Mouse (Mus musculus) embryonic facial prominence, embryonic 12.5 days (tissue): Measurements from ENCODE around the gene Hoxc4. TPM values are rescaled to one million over a fixed set of nuclear protein-coding genes. Genes with fewer than 3 reads are reported as not detected.
A peak's percentile ranks its signal among the peaks of the same experiment; 100 is the strongest.

Source experiments
- ATAC-seq: fragments of 200-750 bp; cut with Nextera tagmentation; 2 replicates; pipeline ENCODE4 v1.8.0; 2017; ENCODE audit not compliant: insufficient number of reproducible peaks, insufficient read depth, low FRiP score, low TSS enrichment
- H3K27ac ChIP-seq: fragments of 300-500 bp; sonication (generic); 2 replicates; pipeline ENCODE4 v1.5.1; 2016; ENCODE audit warnings: mild to moderate bottlenecking
- H3K27me3 ChIP-seq: fragments of 300-500 bp; sonication (generic); 2 replicates; pipeline ENCODE4 v1.6.1; 2016; ENCODE audit warnings: mild to moderate bottlenecking, moderate library complexity
- H3K36me3 ChIP-seq: fragments of 300-500 bp; sonication (generic); 2 replicates; pipeline ENCODE4 v1.6.1; 2016; ENCODE audit warnings: mild to moderate bottlenecking
- H3K4me1 ChIP-seq: fragments of 300-500 bp; sonication (generic); 2 replicates; pipeline ENCODE4 v1.6.1; 2016
- H3K4me2 ChIP-seq: fragments of 300-500 bp; sonication (generic); replicated peaks from 2 replicates; pipeline ENCODE4 v1.6.1; 2016; ENCODE audit warnings: mild to moderate bottlenecking, moderate library complexity
- H3K4me3 ChIP-seq: fragments of 300-500 bp; sonication (generic); 2 replicates; pipeline ENCODE4 v1.5.1; 2016; ENCODE audit warnings: mild to moderate bottlenecking
- H3K9ac ChIP-seq: fragments of 300-500 bp; sonication (generic); 2 replicates; pipeline ENCODE4 v1.6.1; 2016; ENCODE audit warnings: mild to moderate bottlenecking, moderate library complexity
- H3K9me3 ChIP-seq: fragments of 300-500 bp; sonication (generic); 2 replicates; pipeline ENCODE4 v1.6.1; 2016; ENCODE audit warnings: mild to moderate bottlenecking, moderate library complexity
- WGBS: fragments of 180-500 bp; shearing (Covaris S2); methylation state at CpG from one replicate; pipeline ENCODE4 v1.1.7; 2016; 5-methylcytosine and 5-hydroxymethylcytosine counted together
- polyA plus RNA-seq: library from polyadenylated mRNA; unstranded; fragments of >200 nt; fragmentation: Nextera tagmentation; extraction: Ambion mirVana; gene quantifications from 2 replicates; pipeline ENCODE4 v1.2.1, GENCODE M21; 2016

Hoxc4 gene
- polyA plus RNA-seq, 1 experiment from 2014 or later: 1.2 TPM

DNA sequence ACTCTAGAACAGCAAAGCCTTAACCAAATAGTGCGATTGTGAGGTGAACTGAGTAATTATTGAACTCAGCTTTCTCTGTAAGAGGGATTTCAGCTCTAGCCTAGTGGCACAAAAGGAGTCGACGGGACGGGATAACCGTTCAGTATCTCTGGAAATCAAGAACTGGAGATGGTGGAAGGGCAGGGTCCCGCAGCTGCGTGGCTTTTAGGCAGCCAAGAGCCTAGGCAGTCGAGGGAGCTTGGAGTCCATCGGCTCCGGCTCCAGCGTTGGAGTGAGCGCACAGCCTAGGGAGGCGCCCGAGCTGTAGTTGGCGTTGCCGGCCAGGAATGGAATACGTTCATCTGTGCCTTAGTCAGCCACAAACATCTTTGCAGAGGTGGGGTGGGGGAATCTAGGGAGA lies 13.4 kb upstream of the Hoxc4 start:
- peaks cover 100% of the 10 kb centered on the region for H3K27me3 ChIP-seq
- H3K4me3 ChIP-seq: no peak overlapping the region
- H3K4me1 ChIP-seq: no peaks in the 10 kb centered on the region
- no peak for ATAC-seq
- no peaks in the 10 kb centered on the region for H3K9me3 ChIP-seq
- H3K27ac ChIP-seq: no peak overlapping the region
- H3K36me3 ChIP-seq: no peaks in the 10 kb centered on the region
- WGBS: 1% methylated on average over 17 of the region's 17 CpGs
- no peak overlapping the region for H3K4me2 ChIP-seq
- no peak overlapping the region for H3K9ac ChIP-seq

DNA sequence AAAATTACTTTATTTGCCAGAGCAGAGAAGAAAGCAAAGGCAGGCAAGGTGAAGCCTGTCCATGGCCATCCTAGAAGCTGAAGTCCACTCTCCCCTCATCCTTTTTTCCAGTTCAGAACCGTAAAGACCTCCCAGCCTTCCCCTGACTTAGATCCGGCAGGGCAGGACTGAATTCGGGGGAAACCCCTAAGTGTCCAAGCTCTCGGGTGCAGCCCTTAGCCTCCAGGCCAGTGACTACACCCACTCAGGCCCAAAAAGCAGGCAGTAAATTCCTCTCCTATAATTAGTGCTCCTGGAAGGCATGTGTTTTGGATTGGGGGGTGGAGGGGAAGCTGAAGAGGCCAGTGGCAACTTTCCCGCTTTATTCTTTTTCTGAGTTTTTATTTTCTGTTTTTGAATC lies 12.9 kb upstream of the Hoxc4 start:
- no peak overlapping the region for H3K27ac ChIP-seq
- 2% methylated on average over 5 of the region's 5 CpGs for WGBS
- no peak overlapping the region for H3K4me2 ChIP-seq
- peaks cover 100% of the 10 kb centered on the region for H3K27me3 ChIP-seq
- no peaks in the 10 kb centered on the region for H3K9me3 ChIP-seq
- no peak for ATAC-seq
- H3K36me3 ChIP-seq: no peaks in the 10 kb centered on the region
- H3K4me1 ChIP-seq: no peaks in the 10 kb centered on the region
- no peak overlapping the region for H3K9ac ChIP-seq
- H3K4me3 ChIP-seq: no peak overlapping the region

DNA sequence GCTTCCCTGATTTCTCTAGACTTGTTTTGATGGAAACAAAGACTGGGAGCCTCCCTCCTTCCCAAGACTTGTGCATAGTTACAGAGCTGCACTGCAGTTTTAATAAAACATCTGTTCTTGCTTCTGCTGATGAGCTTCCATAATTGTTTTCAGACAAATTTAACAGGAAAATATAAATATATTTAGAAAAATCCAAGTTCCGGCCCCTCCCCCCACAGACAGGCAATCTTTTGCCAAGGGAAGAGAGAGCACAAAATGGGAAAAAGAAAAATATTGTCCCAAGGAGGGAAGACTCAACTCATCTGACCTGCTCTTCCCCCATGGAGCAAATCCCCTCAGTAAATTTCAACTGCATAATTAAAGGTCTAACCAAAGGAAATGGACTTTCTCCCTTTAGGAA lies 12.4 kb upstream of the Hoxc4 start:
- Histone ChIP-seq H3K9ac (no peak overlapping the region), H3K27me3 (peaks cover 100% of the 10 kb centered on the region), H3K4me1 (no peaks in the 10 kb centered on the region), H3K9me3 (no peaks in the 10 kb centered on the region), H3K36me3 (no peaks in the 10 kb centered on the region), H3K4me3 (no peak overlapping the region), H3K27ac (no peak overlapping the region), H3K4me2 (no peak overlapping the region)
- 12% methylated on average over 1 of the region's 1 CpGs for WGBS
- ATAC-seq: no peak

DNA sequence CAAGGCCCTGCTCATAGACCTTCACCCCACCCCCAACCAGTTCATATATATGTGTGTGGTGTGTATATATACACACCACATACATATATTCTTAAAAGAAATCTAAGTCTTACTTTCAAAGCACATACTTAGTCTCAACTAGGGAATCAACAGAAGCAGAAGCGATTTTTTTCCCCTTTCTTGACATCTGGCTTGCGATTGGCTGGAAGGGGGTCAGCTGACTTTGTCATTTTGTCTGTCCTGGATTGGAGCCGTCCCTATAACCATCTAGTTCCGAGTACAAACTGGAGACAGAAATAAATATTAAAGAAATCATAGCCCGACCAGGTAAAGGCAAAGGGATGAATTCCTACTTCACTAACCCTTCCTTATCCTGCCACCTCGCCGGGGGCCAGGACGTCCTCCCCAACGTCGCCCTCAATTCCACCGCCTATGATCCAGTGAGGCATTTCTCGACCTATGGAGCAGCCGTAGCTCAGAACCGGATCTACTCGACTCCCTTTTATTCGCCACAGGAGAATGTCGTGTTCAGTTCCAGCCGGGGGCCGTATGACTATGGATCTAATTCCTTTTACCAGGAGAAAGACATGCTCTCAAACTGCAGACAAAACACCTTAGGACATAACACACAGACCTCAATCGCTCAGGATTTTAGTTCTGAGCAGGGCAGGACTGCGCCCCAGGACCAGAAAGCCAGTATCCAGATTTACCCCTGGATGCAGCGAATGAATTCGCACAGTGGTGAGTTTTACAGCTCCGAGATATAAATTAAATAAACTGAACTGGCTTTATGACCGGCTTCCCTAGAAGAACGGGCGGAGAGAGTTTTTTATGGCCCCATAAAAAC lies 9.2 kb upstream of the Hoxc4 start:
- Histone ChIP-seq H3K4me3 (no peak overlapping the region), H3K9me3 (no peaks in the 10 kb centered on the region), H3K27ac (no peak overlapping the region), H3K4me1 (no peaks in the 10 kb centered on the region), H3K27me3 (peaks cover 98% of the 10 kb centered on the region), H3K36me3 (no peaks in the 10 kb centered on the region), H3K9ac (no peak overlapping the region), H3K4me2 (no peak overlapping the region)
- 1% methylated on average over 27 of the region's 27 CpGs for WGBS
- ATAC-seq: no peak

DNA sequence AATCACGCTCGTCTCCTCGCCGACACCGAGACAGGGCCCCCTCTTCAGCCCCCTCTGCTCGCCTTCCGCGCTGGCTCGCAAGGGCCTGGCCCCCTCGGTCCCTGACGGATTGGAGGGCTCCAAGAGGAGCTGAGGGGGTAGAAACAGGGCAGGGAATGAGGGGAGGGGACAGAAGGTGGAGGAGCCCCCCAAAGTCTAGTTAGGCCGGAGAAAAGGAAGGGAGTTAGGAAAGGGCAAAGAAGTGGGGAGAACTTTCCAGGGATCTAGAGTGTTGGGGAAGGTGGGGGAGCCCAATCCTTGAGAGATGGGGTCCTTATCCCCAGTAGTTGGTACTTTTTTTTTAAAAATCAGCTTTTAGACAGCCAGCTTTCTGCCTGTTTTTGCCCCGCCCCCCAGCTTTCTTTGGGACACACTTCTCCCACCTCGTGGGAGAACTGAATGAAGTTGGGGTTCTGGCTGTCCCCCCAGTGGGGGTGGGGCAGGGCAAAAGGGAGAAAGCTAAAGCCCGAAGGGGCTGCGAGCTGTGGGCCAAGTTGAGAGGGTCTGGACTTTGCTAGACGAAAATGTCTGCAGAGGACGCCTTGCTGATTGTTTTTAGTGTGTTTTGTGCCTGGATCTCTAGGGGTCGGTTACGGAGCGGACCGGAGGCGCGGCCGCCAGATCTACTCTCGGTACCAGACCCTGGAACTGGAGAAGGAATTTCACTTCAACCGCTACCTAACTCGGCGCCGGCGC lies 8.5 kb upstream of the Hoxc4 start:
- Histone ChIP-seq H3K36me3 (no peaks in the 10 kb centered on the region), H3K9me3 (no peaks in the 10 kb centered on the region), H3K27ac (no peak overlapping the region), H3K4me3 (no peak overlapping the region), H3K27me3 (peaks cover 98% of the 10 kb centered on the region), H3K4me1 (no peaks in the 10 kb centered on the region), H3K4me2 (no peak overlapping the region), H3K9ac (no peak overlapping the region)
- ATAC-seq: no peak
- WGBS: under 1% methylated on average over 31 of the region's 31 CpGs

DNA sequence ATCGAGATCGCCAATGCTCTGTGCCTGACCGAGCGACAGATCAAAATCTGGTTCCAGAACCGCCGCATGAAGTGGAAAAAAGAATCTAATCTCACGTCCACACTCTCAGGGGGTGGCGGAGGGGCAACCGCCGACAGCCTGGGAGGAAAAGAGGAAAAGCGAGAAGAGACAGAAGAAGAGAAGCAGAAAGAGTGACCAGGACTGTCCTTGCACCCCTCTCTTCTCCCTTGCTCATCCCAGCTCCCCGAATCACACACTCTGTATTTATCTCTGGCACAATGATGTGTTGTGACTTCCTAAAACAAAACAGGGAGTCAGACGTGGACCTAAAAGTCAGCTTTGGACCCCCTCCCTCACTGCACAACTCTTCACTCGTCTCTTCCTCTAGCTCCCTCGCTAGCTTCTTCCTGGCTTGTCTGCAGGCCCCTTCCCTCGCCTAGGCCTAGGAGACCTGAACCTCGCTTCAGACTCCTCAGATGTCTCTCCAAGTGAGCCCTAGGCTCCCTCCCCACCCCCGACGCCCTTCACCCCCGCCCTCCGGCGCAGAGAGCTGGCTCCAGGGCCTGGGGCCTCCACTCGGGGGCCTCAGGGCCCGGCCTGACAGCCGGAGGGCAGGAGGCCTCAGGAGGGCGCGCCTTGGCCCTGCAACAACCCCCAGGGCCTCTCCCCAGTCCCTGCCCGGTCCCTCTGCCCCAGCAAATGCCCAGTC lies 7.7 kb upstream of the Hoxc4 start:
- Histone ChIP-seq H3K36me3 (no peaks in the 10 kb centered on the region), H3K9ac (no peak overlapping the region), H3K4me2 (no peak overlapping the region), H3K27me3 (peaks cover 98% of the 10 kb centered on the region), H3K27ac (no peak overlapping the region), H3K4me3 (no peak overlapping the region), H3K9me3 (no peaks in the 10 kb centered on the region), H3K4me1 (no peaks in the 10 kb centered on the region)
- 1% methylated on average over 28 of the region's 28 CpGs for WGBS
- ATAC-seq: no peak

DNA sequence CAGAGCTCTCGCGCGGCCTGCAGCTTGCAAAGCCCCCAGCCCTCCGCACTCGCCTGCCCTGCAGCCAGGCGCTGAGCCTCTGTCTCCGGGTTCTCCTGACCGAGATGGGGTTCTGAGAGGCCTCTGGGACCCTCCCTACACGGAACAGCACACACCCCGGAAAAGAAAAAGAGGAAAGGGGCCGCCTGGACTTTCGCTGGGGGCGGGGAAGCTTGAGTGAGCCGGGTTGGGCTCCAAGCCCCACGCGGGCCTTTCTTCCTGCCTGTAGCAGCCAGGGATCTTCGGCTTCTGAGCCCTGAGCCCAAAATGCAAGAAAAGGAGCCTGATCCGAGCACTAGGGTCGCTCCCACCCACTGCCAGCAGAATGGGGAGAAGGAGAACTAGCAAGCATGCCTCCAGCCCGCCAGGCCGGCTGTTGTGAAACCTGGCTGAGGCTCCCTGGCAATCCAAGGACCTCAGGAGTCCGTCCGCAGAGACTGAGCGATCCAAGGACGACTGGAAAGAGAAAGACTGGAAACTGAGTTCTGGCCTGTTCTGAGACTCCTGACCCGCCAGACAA lies 6.7 kb upstream of the Hoxc4 start:
- Histone ChIP-seq H3K27me3 (peaks cover 98% of the 10 kb centered on the region), H3K9me3 (no peaks in the 10 kb centered on the region), H3K27ac (no peak overlapping the region), H3K4me2 (no peak overlapping the region; the same call in 1 of the 2 replicates), H3K4me1 (no peaks in the 10 kb centered on the region), H3K9ac (no peak overlapping the region), H3K36me3 (no peaks in the 10 kb centered on the region), H3K4me3 (no peak overlapping the region)
- 2% methylated on average over 26 of the region's 26 CpGs for WGBS
- ATAC-seq: no peak

DNA sequence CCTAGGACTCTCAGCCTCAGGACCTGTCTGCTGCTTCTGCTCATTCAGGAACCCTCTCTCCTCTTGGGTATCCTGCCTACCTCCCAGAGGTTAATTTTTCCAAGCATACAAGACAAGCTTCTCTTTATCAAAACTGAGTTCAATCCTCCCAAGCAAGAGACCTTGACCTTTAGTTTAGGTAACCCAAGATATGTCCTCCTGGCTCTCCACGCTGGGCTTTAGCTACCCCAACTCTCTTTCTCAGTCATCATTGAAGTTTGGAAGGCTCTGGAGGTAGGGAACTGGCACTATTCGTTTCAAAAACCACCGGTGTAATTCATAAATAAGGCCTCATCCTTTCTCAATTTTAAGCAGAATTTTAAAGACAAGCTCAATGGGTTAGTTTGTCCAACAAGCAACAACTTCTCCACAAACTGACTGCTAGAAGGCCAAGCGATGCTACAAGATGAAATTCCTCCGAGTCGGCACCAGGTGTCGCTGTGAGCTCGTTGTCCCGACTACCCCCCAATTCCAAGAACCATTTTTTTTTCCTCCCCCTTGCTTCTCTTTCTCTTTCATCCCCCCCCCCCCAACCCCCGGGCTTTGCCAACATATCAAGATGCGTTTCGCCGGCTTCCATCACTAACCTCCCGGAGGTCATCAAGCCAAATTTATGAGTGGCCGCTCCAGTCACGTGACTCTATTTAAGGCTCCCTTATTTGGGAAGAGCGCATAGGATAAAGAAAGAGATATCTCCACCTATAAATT lies 5.3 kb upstream of the Hoxc4 start:
- Histone ChIP-seq H3K9ac (no peak overlapping the region), H3K4me3 (no peak overlapping the region), H3K4me2 (peak overlapping the region; percentile 5; the same call in 1 of the 2 replicates), H3K27ac (no peak overlapping the region), H3K4me1 (no peaks in the 10 kb centered on the region), H3K27me3 (peaks cover 98% of the 10 kb centered on the region), H3K9me3 (no peaks in the 10 kb centered on the region), H3K36me3 (no peaks in the 10 kb centered on the region)
- ATAC-seq: no peak
- WGBS: 3% methylated on average over 17 of the region's 17 CpGs

DNA sequence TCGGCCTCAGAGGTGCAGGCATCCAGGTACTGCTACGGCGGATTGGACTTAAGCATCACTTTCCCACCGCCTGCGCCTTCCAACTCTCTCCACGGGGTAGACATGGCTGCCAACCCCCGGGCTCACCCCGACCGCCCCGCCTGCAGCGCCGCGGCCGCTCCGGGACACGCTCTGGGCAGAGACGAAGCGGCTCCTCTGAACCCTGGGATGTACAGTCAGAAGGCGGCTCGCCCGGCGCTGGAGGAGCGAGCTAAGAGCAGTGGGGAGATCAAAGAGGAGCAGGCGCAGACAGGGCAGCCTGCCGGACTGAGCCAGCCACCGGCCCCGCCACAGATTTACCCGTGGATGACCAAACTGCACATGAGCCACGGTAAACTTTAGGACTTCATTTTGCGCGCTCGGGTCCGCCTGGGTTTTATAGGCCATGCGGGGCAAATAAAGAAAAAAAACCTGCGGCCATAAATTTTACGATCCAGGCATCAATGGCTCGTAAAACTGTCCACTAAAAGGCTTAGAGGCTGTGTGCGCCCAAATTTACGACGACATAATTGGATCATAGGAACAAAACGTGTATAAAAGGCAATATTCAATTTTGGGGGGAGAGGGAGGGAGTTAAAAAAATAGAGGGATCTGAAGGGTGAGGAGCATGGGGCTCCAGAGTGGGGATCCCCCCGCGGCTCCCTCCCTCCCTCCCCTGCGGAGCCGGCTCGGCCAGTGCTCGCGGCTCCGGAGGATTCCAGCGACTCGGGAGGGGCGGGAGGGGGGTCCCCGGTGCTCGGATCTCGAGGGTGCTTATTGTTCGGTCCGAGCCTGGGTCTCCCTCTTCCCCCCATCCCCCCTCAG lies 4.3 kb upstream of the Hoxc4 start:
- peaks cover 98% of the 10 kb centered on the region for H3K27me3 ChIP-seq
- H3K9ac ChIP-seq: no peak overlapping the region
- H3K4me1 ChIP-seq: no peaks in the 10 kb centered on the region
- peak overlapping the region; percentile 19; the same call in 1 of the 2 replicates for H3K4me2 ChIP-seq
- peak; percentile 44; the same call in 1 of the 2 replicates for ATAC-seq
- H3K27ac ChIP-seq: no peak overlapping the region
- 1% methylated on average over 43 of the region's 57 CpGs for WGBS
- 0 out of 2 replicates have a peak overlapping the region, but pooled peaks have one; percentile 9 for H3K4me3 ChIP-seq
- no peaks in the 10 kb centered on the region for H3K36me3 ChIP-seq
- no peaks in the 10 kb centered on the region for H3K9me3 ChIP-seq

DNA sequence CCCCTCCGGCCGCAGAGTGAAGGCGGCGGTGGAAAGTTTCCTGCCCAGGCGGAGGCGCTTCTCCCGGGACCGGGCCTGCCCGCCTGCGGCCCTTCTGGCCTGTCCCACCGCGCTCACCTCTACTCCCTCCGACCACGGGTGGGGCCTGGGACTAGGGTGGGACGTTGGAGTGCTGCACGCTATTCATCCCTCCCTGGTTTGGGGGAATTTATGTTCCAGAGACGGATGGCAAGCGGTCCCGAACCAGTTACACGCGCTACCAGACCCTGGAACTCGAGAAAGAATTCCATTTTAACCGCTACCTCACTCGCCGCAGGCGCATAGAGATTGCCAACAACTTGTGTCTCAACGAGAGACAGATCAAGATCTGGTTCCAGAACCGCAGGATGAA lies 3.7 kb upstream of the Hoxc4 start:
- WGBS: under 1% methylated on average over 28 of the region's 28 CpGs
- H3K27me3 ChIP-seq: peaks cover 98% of the 10 kb centered on the region
- H3K4me2 ChIP-seq: 0 out of 2 replicates have a peak overlapping the region, but pooled peaks have one; percentile 3
- no peak overlapping the region for H3K9ac ChIP-seq
- no peaks in the 10 kb centered on the region for H3K9me3 ChIP-seq
- no peak overlapping the region for H3K27ac ChIP-seq
- no peaks in the 10 kb centered on the region for H3K4me1 ChIP-seq
- H3K36me3 ChIP-seq: no peaks in the 10 kb centered on the region
- no peak for ATAC-seq
- 0 out of 2 replicates have a peak overlapping the region, but pooled peaks have one; percentile 7 for H3K4me3 ChIP-seq
